Mouse (Mus musculus) midbrain, embryonic 16.5 days (tissue): ENCODE data around the gene Sugp2. TPM values are rescaled to one million over a fixed set of nuclear protein-coding genes. Genes with fewer than 3 reads are reported as not detected.

Source experiments
- ATAC-seq: fragments of 200-750 bp; cut with Nextera tagmentation; 2 replicates; pipeline ENCODE4 v1.8.0; 2017; ENCODE audit warnings: moderate TSS enrichment
- H3K27ac ChIP-seq: fragments of 300-500 bp; sonication (generic); 2 replicates; pipeline ENCODE4 v1.5.1; 2014; ENCODE audit warnings: mild to moderate bottlenecking, low read length, mixed read lengths
- H3K27me3 ChIP-seq: fragments of 300-500 bp; sonication (generic); 2 replicates; pipeline ENCODE4 v1.6.1; 2014; ENCODE audit warnings: low read depth, low read length, mixed read lengths; ENCODE audit not compliant: control insufficient read depth, insufficient read depth
- H3K36me3 ChIP-seq: fragments of 300-500 bp; sonication (generic); 2 replicates; pipeline ENCODE4 v1.6.1; 2014; ENCODE audit warnings: mild to moderate bottlenecking, low read length, moderate library complexity, mixed read lengths; ENCODE audit not compliant: control insufficient read depth, insufficient read depth
- H3K4me1 ChIP-seq: fragments of 300-500 bp; sonication (generic); 2 replicates; pipeline ENCODE4 v1.6.1; 2014; ENCODE audit warnings: mild to moderate bottlenecking, low read length, mixed read lengths; ENCODE audit not compliant: control insufficient read depth, insufficient read depth
- H3K4me2 ChIP-seq: fragments of 300-500 bp; sonication (generic); 2 replicates; pipeline ENCODE4 v1.6.1; 2014; ENCODE audit warnings: mild to moderate bottlenecking, low read length, mixed read lengths
- H3K4me3 ChIP-seq: fragments of 300-500 bp; sonication (generic); 2 replicates; pipeline ENCODE4 v1.5.1; 2014; ENCODE audit warnings: low read depth, mild to moderate bottlenecking, low read length, moderate library complexity, mixed read lengths
- H3K9ac ChIP-seq: fragments of 300-500 bp; sonication (generic); 2 replicates; pipeline ENCODE4 v1.6.1; 2014; ENCODE audit warnings: low read depth, low read length, mixed read lengths
- H3K9me3 ChIP-seq: fragments of 300-500 bp; sonication (generic); replicated peaks from 2 replicates; pipeline ENCODE4 v1.6.1; 2014; ENCODE audit warnings: mild to moderate bottlenecking, low read length, mixed read lengths; ENCODE audit not compliant: control insufficient read depth, poor library complexity, severe bottlenecking
- WGBS: fragments of 180-500 bp; shearing (Covaris S2); extraction: QIAGEN DNeasy Blood & Tissue Kit; methylation state at CpG from one replicate; pipeline ENCODE4 v1.1.7; 2014; 5-methylcytosine and 5-hydroxymethylcytosine counted together
- polyA plus RNA-seq: library from polyadenylated mRNA; unstranded; fragments of >200 nt; fragmentation: Nextera tagmentation; extraction: Ambion mirVana; gene quantifications from 2 replicates; pipeline ENCODE4 v1.2.1, GENCODE M21; 2015

The Sugp2 gene
- polyA plus RNA-seq, 1 experiment from 2014 or later = 104 TPM

DNA sequence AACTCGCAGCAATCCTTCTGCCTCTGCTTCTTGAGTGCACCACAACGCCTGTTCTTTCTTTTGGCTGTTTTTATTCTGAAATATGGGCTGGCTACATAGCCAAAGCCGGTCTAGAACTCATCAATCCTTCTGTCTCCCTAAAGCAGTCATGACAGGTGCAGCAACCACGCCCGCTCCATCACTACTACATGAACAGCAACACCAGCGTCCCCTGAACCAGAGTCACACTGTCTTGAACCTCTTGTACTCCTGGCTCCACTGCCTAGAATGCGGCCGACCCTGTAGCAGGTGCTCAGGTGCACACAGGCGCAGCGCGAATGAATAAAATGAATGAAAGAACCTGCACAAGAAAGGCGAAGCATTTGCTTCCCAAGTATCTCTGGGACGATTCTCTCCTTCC lies 420 bp upstream of the Sugp2 start:
- H3K4me3 ChIP-seq = peak overlapping the region; percentile 87
- peaks cover 20% of the 10 kb centered on the region for H3K36me3 ChIP-seq
- peak; percentile 43 for ATAC-seq
- H3K27me3 ChIP-seq = no peaks in the 10 kb centered on the region
- peak overlapping the region; percentile 84 for H3K4me2 ChIP-seq
- H3K4me1 ChIP-seq = peaks cover 18% of the 10 kb centered on the region
- H3K27ac ChIP-seq = peak overlapping the region; percentile 97
- H3K9me3 ChIP-seq = no peaks in the 10 kb centered on the region
- H3K9ac ChIP-seq = peak overlapping the region; percentile 95
- 9% methylated on average over 13 of the region's 13 CpGs for WGBS

DNA sequence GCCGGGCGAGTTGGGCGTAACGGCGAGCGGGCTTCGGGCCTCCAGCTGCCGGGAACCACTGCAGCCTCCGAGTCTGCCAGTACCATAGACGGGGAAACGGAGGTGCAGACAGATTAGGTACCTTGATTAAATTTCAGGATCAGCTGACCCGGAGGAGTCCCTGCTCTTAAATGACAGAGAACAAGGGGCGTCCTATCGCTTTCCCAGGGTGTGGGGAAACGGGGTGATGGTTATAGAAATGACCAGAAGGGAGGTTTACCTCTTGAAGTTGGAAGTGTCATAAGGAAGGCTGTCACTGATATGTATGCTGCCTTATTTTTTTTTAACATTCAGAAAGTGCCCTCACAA lies 729 bp downstream of the Sugp2 start:
- H3K4me1 ChIP-seq = peaks cover 18% of the 10 kb centered on the region
- H3K27ac ChIP-seq = peak overlapping the region; percentile 97
- no peaks in the 10 kb centered on the region for H3K9me3 ChIP-seq
- H3K4me2 ChIP-seq = peak overlapping the region; percentile 72
- peak overlapping the region; percentile 87 for H3K4me3 ChIP-seq
- peak overlapping the region; percentile 95 for H3K9ac ChIP-seq
- ATAC-seq = no peak
- under 1% methylated on average over 15 of the region's 15 CpGs for WGBS
- H3K36me3 ChIP-seq = peaks cover 21% of the 10 kb centered on the region
- no peaks in the 10 kb centered on the region for H3K27me3 ChIP-seq

DNA sequence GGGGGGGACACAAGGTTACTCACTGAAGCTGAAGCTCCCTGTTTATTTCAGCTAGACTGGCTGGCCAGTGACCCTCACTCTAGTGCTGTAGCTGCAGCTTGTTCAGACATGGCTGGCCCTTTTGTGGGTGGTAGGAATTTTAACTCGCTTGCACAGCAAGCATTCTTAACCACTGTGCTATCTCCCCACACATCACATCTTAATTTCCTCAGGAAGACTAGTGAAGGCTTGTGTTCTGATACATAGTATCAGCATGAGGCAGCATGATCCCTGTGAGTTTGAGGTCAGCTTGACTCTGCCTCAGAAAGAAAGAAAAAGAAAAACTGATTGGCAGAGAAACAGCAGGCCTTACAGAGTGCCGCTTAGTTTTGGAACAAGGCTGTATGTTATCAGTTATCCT lies 3.8 kb downstream of the Sugp2 start:
- H3K27ac ChIP-seq = no peak overlapping the region
- H3K36me3 ChIP-seq = peaks cover 31% of the 10 kb centered on the region
- H3K9me3 ChIP-seq = no peaks in the 10 kb centered on the region
- H3K4me2 ChIP-seq = no peak overlapping the region
- H3K9ac ChIP-seq = no peak overlapping the region
- H3K4me3 ChIP-seq = no peak overlapping the region
- no peaks in the 10 kb centered on the region for H3K27me3 ChIP-seq
- no peak for ATAC-seq
- peaks cover 13% of the 10 kb centered on the region for H3K4me1 ChIP-seq
- 92% methylated on average over 2 of the region's 2 CpGs for WGBS

DNA sequence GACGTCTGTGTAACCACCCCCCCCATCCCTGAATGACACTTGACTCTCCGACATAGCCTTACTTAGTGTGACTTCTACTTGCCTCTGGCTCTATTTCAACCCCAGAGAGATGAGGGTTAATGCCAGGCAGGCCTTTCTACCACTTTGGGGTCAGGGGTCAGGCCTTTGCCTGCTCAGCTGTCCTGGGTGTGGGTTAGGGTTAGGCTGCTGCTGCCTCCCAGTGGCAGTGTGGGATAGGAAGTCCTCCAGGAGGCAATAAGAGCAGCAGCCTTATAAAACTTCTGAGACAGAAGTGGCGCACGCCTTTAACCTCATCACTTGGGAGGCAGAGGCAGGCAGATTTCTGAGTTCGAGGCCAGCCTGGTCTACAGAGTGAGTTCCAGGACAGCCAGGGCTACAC lies 6.6 kb downstream of the Sugp2 start:
- Histone ChIP-seq H3K4me2 (no peak overlapping the region), H3K27ac (no peak overlapping the region), H3K9ac (no peak overlapping the region), H3K36me3 (peaks cover 39% of the 10 kb centered on the region), H3K27me3 (no peaks in the 10 kb centered on the region), H3K4me3 (no peak overlapping the region), H3K4me1 (peaks cover 11% of the 10 kb centered on the region), H3K9me3 (no peaks in the 10 kb centered on the region)
- ATAC-seq = no peak
- WGBS = 95% methylated on average over 5 of the region's 5 CpGs

DNA sequence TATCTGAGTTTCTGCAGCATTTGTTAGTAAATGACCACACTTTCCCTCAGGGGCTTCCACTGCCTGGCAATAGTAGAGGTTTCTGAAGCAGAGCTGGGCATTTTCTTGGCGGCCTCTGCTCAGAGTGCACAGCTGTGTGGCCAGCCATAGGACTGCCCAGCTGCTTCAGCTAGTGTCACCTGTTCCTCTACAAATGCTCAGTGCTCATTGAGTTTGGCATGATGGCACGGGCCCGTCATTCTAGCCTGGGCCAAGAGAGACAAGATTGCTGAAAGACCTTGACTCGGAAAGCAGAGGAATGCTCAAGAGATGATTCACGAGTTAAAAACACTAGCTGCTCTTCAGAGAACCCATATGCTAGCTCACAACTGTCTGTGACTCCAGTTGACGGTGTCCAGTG lies 12.6 kb downstream of the Sugp2 start:
- H3K4me2 ChIP-seq = no peak overlapping the region
- no peak overlapping the region for H3K4me3 ChIP-seq
- H3K36me3 ChIP-seq = peaks cover 36% of the 10 kb centered on the region
- 94% methylated on average over 6 of the region's 6 CpGs for WGBS
- H3K27ac ChIP-seq = no peak overlapping the region
- no peak overlapping the region for H3K9ac ChIP-seq
- H3K4me1 ChIP-seq = peaks cover 15% of the 10 kb centered on the region
- no peaks in the 10 kb centered on the region for H3K9me3 ChIP-seq
- ATAC-seq = no peak
- no peaks in the 10 kb centered on the region for H3K27me3 ChIP-seq

DNA sequence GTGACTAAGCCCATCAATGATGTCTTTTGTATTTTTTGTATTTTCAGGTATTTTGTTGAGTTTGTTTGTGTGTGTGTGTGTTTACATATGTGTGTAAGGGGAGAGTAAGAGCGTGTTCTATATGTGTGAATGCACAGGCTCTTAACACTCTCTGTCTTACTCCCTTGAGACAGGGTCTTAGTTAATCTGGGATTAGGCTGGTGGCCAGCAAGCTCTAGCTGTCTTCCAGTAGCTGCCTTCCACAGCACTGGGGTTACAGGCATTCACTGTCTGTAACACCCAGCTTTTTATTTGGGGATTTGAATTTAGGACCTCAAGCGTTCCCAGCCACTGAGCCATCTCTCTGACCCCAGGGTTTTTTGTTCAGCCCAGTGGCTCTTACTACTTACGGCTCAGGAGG lies 13.8 kb downstream of the Sugp2 start:
- H3K9me3 ChIP-seq = no peaks in the 10 kb centered on the region
- H3K27ac ChIP-seq = 0 out of 2 replicates have a peak overlapping the region, but pooled peaks have one; percentile 23
- peaks cover 40% of the 10 kb centered on the region for H3K36me3 ChIP-seq
- peaks cover 15% of the 10 kb centered on the region for H3K4me1 ChIP-seq
- 48% methylated on average over 3 of the region's 3 CpGs for WGBS
- no peak overlapping the region for H3K4me2 ChIP-seq
- no peak for ATAC-seq
- H3K27me3 ChIP-seq = no peaks in the 10 kb centered on the region
- no peak overlapping the region for H3K4me3 ChIP-seq
- H3K9ac ChIP-seq = no peak overlapping the region

DNA sequence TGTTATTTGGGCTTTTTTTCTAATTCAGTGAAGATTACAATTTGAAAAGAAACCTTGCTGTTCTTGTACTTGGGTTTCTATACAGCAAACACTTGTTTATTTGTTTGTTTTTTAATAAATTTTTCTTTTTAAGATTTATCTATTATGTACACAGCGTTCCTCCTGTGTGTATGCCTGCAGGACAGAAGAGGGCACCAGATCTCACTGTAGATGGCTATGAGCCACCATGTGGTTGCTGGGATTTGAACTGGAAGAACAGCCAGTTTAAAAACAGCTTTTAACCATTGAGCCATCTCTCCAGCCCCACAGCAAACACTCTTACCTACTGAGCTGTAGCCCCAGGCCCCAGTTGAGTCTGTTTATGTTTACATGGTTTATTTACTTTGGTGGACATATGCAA lies 20.6 kb downstream of the Sugp2 start:
- WGBS = 83% methylated on average over 1 of the region's 1 CpGs
- no peak for ATAC-seq
- Histone ChIP-seq H3K9ac (no peak overlapping the region), H3K27me3 (no peaks in the 10 kb centered on the region), H3K9me3 (no peaks in the 10 kb centered on the region), H3K4me1 (no peaks in the 10 kb centered on the region), H3K27ac (no peak overlapping the region), H3K4me3 (no peak overlapping the region), H3K4me2 (no peak overlapping the region), H3K36me3 (peaks cover 64% of the 10 kb centered on the region)

DNA sequence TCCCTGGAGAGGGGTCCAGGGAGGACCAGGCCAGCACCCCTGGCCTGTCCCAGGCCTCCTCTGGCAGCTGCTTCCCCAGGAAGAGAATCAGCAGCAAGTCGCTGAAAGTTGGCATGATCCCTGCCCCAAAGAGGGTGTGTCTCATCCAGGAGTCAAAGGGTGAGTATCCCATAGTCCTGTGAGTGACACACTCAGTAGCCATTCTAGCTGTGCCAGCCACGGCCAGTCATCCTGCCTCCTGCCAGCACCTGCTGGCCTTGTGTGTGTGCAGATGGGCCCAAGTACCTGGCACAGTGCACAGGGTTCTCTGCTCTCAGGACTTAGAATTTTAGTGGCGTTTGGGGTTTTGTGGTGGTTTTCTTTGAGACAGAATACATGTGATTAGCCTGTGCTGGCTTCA lies 23.4 kb downstream of the Sugp2 start:
- 90% methylated on average over 3 of the region's 3 CpGs for WGBS

DNA sequence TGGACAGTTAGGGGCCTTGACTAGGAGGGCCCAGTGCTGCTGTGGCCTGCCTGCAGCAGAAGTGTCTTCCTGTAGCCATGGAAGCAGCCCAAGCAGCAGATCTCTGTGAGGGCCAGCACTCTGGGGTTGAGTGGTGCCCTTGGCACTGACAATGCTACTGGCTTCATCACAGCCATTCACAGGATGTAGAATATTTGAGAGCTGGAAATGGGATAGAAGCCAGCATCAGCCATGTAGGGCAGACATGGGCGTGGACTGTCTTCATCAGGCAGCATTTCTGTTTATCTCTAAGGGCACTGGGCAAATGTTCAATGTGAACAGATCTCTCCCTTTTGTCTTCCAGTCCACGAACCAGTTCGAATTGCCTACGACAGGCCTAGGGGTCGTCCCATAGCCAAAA lies 24.6 kb downstream of the Sugp2 start:
- H3K9me3 ChIP-seq = no peaks in the 10 kb centered on the region
- WGBS = 95% methylated on average over 5 of the region's 5 CpGs

More for the DNA sequence above, 23.4 kb downstream of the Sugp2 start:
- H3K9ac ChIP-seq = no peak overlapping the region
- H3K4me3 ChIP-seq = no peak overlapping the region
- no peaks in the 10 kb centered on the region for H3K27me3 ChIP-seq
- no peak overlapping the region for H3K27ac ChIP-seq
- peaks cover 66% of the 10 kb centered on the region for H3K36me3 ChIP-seq
- no peak for ATAC-seq
- H3K9me3 ChIP-seq = no peaks in the 10 kb centered on the region
- no peaks in the 10 kb centered on the region for H3K4me1 ChIP-seq
- no peak overlapping the region for H3K4me2 ChIP-seq

DNA sequence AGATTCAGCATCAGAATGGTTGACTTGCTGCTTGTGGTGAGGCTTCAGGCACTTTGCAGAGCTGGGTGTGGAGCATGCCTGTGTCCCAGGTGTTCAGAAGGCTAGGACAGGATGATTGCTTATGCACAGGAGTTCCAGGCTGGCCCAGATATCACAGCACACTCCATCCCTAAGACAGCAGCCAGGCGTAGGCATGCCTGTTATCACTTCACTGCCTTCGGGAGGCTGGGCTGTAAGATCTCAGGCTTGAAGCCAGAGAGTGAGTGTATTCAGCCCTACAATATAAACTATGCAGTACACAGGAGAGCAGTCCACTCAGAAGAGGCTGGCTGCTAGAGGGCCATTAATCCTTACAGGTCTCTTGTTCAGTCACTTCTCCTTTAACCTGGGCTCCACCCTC lies 25.0 kb downstream of the Sugp2 start:
- 98% methylated on average over 2 of the region's 2 CpGs for WGBS
- Histone ChIP-seq H3K4me1 (no peaks in the 10 kb centered on the region), H3K27me3 (no peaks in the 10 kb centered on the region), H3K9me3 (no peaks in the 10 kb centered on the region), H3K4me2 (no peak overlapping the region), H3K27ac (no peak overlapping the region), H3K9ac (no peak overlapping the region), H3K4me3 (no peak overlapping the region), H3K36me3 (peaks cover 71% of the 10 kb centered on the region)
- no peak for ATAC-seq

More for the DNA sequence above, 24.6 kb downstream of the Sugp2 start:
- Histone ChIP-seq H3K4me2 (no peak overlapping the region), H3K27ac (no peak overlapping the region), H3K27me3 (no peaks in the 10 kb centered on the region), H3K36me3 (peaks cover 66% of the 10 kb centered on the region), H3K4me1 (no peaks in the 10 kb centered on the region), H3K4me3 (no peak overlapping the region), H3K9ac (no peak overlapping the region)
- ATAC-seq = no peak
